Mouse (Mus musculus): ENCODE measurements around the gene Plekho1. TPM values are rescaled to one million over a fixed set of nuclear protein-coding genes. Genes with fewer than 3 reads are reported as not detected.
"Not testable (repeated sequence)": the region's sequence is repeated elsewhere in the genome, so short reads cannot be mapped to it uniquely, and the experiment has no call there.

The Plekho1 gene
- 103 TPM for polyA plus RNA-seq (2012; fragmentation: generic; extraction: Trizol)
- long read RNA-seq, experiment 1, transcript Plekho1-201 (6 exons, 1,931 nt): major isoform, 7 of 29 reads
- long read RNA-seq, experiment 1, transcript Plekho1-203 (5 exons, 788 nt): minor isoform, 5 of 29 reads
- long read RNA-seq, experiment 1, partial matches to known transcripts: 5 of 29 reads
- long read RNA-seq, experiment 1, other reads (novel, unspliced or antisense): 12 of 29 reads
- long read RNA-seq, experiment 2, transcript Plekho1-203 (5 exons, 788 nt): minor isoform, 5 of 18 reads
- long read RNA-seq, experiment 2, transcript Plekho1-201 (6 exons, 1,931 nt): major isoform, 7 of 18 reads
- long read RNA-seq, experiment 2, partial matches to known transcripts: 0 of 18 reads
- long read RNA-seq, experiment 2, other reads (novel, unspliced or antisense): 6 of 18 reads

DNA sequence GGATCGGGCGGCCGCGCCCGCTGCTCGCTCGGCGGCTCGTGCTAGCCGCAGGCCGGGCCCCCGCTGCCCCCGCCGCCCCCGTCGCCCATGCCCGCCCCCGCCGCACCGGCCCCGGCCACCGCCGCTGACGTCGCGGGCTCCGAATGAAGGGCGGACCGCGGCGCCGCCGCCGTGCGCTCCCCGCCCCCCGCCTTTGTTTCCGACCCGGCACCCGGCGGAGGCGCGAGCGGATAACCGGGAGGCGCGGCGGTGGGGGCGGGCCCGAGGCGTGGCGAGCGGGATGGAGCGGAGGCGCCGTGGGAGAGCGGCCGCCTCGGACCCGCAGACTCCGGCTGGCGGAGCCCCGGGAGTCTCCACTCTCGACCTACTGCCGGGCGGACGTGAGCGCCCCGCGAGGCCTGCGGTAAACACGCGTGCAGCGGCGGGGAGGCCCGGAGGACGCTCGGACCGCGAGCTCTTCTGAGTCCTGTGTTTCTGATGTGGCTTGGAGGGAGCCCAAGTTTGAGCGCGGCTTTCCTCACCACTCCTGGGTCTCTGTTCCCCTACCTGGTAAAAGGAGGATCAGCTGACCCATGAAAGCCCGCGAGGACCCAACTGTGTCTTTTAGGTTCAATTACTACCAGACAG is at the start of gene Plekho1:
TSS of gene Plekho1 (minus strand) at position 200 of the 627 bp plus-strand sequence.
- Histone ChIP-seq H3ac (ENCODE audit: control insufficient read depth, insufficient read length, low read depth) (peak within 1 kb of the TSS; percentile 69), H3K79me3 (ENCODE audit: low read depth) (peaks cover 23% of the 10 kb centered on the region), H3K4me3 (ENCODE audit: insufficient read depth, poor library complexity, severe bottlenecking) (peak within 1 kb of the TSS; percentile 68), H3K36me3 (ENCODE audit: control insufficient read depth, insufficient read depth) (peaks cover 20% of the 10 kb centered on the region), H3K27me3 (ENCODE audit: control insufficient read depth, insufficient read depth, insufficient read length) (no peaks in the 10 kb centered on the region), H3K79me2 (ENCODE audit: control insufficient read depth, insufficient read depth) (peaks cover 36% of the 10 kb centered on the region)
- TF ChIP-seq MYOG (IDR thresholded peaks at IDR 0.05; ENCODE audit: control insufficient read depth, extremely low read depth, insufficient read length): no peak
- TF ChIP-seq FOSL1 (IDR thresholded peaks at IDR 0.05; ENCODE audit: insufficient read depth, low read length, poor library complexity, severe bottlenecking): no peak
- TF ChIP-seq USF1 (IDR thresholded peaks at IDR 0.05; ENCODE audit: low read depth): peak; percentile 5

DNA sequence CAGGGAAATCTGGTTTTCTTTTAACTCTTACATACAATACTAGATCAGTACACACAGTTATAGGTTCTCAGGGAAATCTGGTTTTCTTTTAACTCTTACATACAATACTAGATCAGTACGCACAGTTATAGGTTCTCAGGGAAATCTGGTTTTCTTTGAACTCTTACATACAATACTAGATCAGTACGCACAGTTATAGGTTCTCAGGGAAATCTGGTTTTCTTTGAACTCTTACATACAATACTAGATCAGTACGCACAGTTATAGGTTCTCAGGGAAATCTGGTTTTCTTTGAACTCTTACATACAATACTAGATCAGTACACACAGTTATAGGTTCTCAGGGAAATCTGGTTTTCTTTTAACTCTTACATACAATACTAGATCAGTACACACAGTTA is 48.8 kb upstream of the Plekho1 start:
- not testable (repeated sequence) for H3K79me3 ChIP-seq (ENCODE audit: low read depth); H3ac ChIP-seq (ENCODE audit: control insufficient read depth, insufficient read length, low read depth); H3K27me3 ChIP-seq (ENCODE audit: control insufficient read depth, insufficient read depth, insufficient read length); H3K36me3 ChIP-seq (ENCODE audit: control insufficient read depth, insufficient read depth); H3K79me2 ChIP-seq (ENCODE audit: control insufficient read depth, insufficient read depth); H3K4me3 ChIP-seq (ENCODE audit: insufficient read depth, poor library complexity, severe bottlenecking)

DNA sequence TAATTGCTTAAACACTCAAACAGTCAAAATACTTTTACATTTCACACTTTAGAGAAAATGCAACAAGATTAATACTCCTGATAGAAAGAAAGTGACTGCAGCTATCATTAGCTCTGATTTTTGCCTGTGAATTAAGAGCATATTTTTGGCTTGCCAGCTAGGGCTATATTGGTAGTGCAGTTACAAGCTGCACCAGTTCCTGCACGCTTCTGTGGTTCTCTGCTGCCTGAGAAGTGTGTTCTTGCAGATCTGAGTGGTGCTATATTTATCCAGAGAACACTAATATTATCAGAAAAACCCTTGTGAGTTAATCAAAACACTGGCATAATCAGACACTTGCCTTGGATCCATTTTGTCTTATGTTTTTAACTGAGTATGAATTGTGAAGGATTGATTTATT is 47.3 kb upstream of the Plekho1 start:
- peaks cover 7% of the 10 kb centered on the region for H3K36me3 ChIP-seq (ENCODE audit: control insufficient read depth, insufficient read depth)
- TF ChIP-seq CTCF (IDR thresholded peaks at IDR 0.05; ENCODE audit: control insufficient read depth, insufficient read depth, insufficient read length) (no peak), CEBPB (IDR thresholded peaks at IDR 0.05; ENCODE audit: low read depth) (no peak), MYOG (IDR thresholded peaks at IDR 0.05; ENCODE audit: control insufficient read depth, extremely low read depth, insufficient read length) (no peak), MYOD1 (IDR thresholded peaks at IDR 0.05; ENCODE audit: control insufficient read depth, insufficient read length, low read depth) (no peak), FOSL1 (IDR thresholded peaks at IDR 0.05; ENCODE audit: insufficient read depth, low read length, poor library complexity, severe bottlenecking) (no peak), MAX (IDR thresholded peaks at IDR 0.05) (no peak), USF1 (IDR thresholded peaks at IDR 0.05; ENCODE audit: low read depth) (no peak)

DNA sequence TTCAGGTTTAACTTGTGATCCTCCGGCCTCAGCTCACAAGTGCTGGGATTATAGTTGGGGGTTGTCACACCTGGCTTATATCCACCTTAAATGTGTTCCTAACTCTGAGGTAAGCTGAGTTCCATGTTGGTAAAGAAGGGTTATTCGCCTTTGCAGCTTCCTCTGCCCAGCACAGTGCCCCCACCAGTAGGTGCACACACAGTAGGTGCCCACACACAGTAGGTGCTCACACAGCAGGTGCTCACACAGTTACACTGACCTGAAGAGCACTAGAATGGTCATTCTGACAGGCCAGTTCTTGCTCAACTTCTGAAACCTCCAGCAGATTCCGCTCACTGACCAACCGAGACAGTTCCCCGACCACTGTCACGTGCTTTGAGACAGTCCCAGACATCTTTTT is 45.3 kb upstream of the Plekho1 start:
- H3K79me2 ChIP-seq (ENCODE audit: control insufficient read depth, insufficient read depth): no peaks in the 10 kb centered on the region
- peaks cover 4% of the 10 kb centered on the region for H3K36me3 ChIP-seq (ENCODE audit: control insufficient read depth, insufficient read depth)
- H3K27me3 ChIP-seq (ENCODE audit: control insufficient read depth, insufficient read depth, insufficient read length): no peaks in the 10 kb centered on the region
- H3ac ChIP-seq (ENCODE audit: control insufficient read depth, insufficient read length, low read depth): no peak overlapping the region
- no peak overlapping the region for H3K4me3 ChIP-seq (ENCODE audit: insufficient read depth, poor library complexity, severe bottlenecking)
- no peaks in the 10 kb centered on the region for H3K79me3 ChIP-seq (ENCODE audit: low read depth)
- no peak for TF ChIP-seq MYOG (IDR thresholded peaks at IDR 0.05; ENCODE audit: control insufficient read depth, extremely low read depth, insufficient read length)

More for the DNA sequence above, 47.3 kb upstream of the Plekho1 start:
- Histone ChIP-seq H3K27me3 (ENCODE audit: control insufficient read depth, insufficient read depth, insufficient read length) (no peaks in the 10 kb centered on the region), H3ac (ENCODE audit: control insufficient read depth, insufficient read length, low read depth) (no peak overlapping the region), H3K4me3 (ENCODE audit: insufficient read depth, poor library complexity, severe bottlenecking) (no peak overlapping the region), H3K79me3 (ENCODE audit: low read depth) (no peaks in the 10 kb centered on the region), H3K79me2 (ENCODE audit: control insufficient read depth, insufficient read depth) (no peaks in the 10 kb centered on the region)

DNA sequence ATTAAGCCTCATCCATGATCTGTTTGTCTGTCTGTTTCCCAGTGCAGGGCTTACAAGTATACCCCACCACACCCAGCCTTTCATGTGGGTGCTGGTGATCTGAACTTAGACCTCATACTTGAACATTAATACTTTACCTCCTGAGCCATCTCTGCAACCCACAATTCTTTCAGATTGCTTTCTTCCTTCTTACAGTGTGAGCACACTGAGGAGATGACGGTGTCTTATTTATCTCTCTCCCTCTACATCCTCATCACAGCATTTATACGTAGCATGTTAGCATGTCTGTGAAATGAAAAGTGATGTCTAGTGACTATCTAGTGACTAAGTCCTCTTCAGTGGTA is 44.8 kb upstream of the Plekho1 start:
- Histone ChIP-seq H3K79me3 (ENCODE audit: low read depth) (no peaks in the 10 kb centered on the region), H3K36me3 (ENCODE audit: control insufficient read depth, insufficient read depth) (no peaks in the 10 kb centered on the region), H3ac (ENCODE audit: control insufficient read depth, insufficient read length, low read depth) (no peak overlapping the region), H3K4me3 (ENCODE audit: insufficient read depth, poor library complexity, severe bottlenecking) (no peak overlapping the region), H3K79me2 (ENCODE audit: control insufficient read depth, insufficient read depth) (no peaks in the 10 kb centered on the region), H3K27me3 (ENCODE audit: control insufficient read depth, insufficient read depth, insufficient read length) (no peaks in the 10 kb centered on the region)
- TF ChIP-seq MYOD1 (IDR thresholded peaks at IDR 0.05; ENCODE audit: control insufficient read depth, insufficient read length, low read depth) (no peak), MAX (IDR thresholded peaks at IDR 0.05) (no peak), MYOG (IDR thresholded peaks at IDR 0.05; ENCODE audit: control insufficient read depth, extremely low read depth, insufficient read length) (no peak), CTCF (IDR thresholded peaks at IDR 0.05; ENCODE audit: control insufficient read depth, insufficient read depth, insufficient read length) (no peak), USF1 (IDR thresholded peaks at IDR 0.05; ENCODE audit: low read depth) (no peak), CEBPB (IDR thresholded peaks at IDR 0.05; ENCODE audit: low read depth) (no peak), FOSL1 (IDR thresholded peaks at IDR 0.05; ENCODE audit: insufficient read depth, low read length, poor library complexity, severe bottlenecking) (no peak)

DNA sequence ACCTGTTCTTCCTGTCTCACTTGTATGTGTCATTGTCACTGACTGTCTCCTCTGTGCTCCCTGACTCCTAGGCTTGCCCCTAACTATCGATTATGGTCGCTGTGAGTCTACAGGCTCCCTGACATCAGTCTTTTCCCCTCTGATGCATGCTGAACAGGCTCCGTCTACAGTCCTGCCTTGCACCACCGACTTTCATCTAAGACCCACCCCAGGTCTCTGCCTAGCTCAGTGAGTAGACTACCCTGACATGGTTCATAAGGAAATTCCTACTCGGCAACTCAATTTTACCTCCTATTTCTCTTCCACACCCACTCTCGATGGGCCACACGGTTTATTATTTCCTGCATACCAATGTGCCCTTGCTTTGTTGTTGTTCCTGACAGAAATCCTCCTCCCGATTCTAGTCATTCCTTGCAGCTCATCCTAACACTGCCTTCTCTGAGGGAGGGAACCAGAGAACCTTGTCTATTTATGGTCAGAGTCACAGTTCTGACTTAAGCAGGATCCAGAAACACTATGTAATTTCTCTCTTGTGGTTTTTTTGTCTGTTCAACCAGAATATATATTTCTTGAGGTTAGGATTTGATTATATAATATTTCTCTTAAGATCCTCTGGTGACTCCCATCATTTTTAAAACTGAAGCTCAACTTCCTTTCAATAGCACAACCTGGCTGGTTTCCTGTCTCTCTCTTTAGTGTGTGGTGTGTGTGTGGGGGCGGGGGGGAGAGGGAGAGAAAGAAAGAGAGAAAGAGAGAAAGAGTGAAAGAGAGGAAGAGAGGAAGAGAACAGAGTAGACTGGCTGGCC is 44.3 kb upstream of the Plekho1 start:
- Histone ChIP-seq H3K36me3 (ENCODE audit: control insufficient read depth, insufficient read depth) (no peaks in the 10 kb centered on the region), H3K4me3 (ENCODE audit: insufficient read depth, poor library complexity, severe bottlenecking) (no peak overlapping the region), H3K79me2 (ENCODE audit: control insufficient read depth, insufficient read depth) (no peaks in the 10 kb centered on the region), H3K27me3 (ENCODE audit: control insufficient read depth, insufficient read depth, insufficient read length) (no peaks in the 10 kb centered on the region), H3K79me3 (ENCODE audit: low read depth) (no peaks in the 10 kb centered on the region), H3ac (ENCODE audit: control insufficient read depth, insufficient read length, low read depth) (no peak overlapping the region)
- TF ChIP-seq MAX (IDR thresholded peaks at IDR 0.05) (no peak), USF1 (IDR thresholded peaks at IDR 0.05; ENCODE audit: low read depth) (no peak), CTCF (IDR thresholded peaks at IDR 0.05; ENCODE audit: control insufficient read depth, insufficient read depth, insufficient read length) (no peak), FOSL1 (IDR thresholded peaks at IDR 0.05; ENCODE audit: insufficient read depth, low read length, poor library complexity, severe bottlenecking) (no peak), MYOD1 (IDR thresholded peaks at IDR 0.05; ENCODE audit: control insufficient read depth, insufficient read length, low read depth) (no peak), CEBPB (IDR thresholded peaks at IDR 0.05; ENCODE audit: low read depth) (no peak), MYOG (IDR thresholded peaks at IDR 0.05; ENCODE audit: control insufficient read depth, extremely low read depth, insufficient read length) (no peak)

All from C2C12 (cell line).